ENCODE assay signal across 30 mouse cellular contexts in the genomic region with DNA sequence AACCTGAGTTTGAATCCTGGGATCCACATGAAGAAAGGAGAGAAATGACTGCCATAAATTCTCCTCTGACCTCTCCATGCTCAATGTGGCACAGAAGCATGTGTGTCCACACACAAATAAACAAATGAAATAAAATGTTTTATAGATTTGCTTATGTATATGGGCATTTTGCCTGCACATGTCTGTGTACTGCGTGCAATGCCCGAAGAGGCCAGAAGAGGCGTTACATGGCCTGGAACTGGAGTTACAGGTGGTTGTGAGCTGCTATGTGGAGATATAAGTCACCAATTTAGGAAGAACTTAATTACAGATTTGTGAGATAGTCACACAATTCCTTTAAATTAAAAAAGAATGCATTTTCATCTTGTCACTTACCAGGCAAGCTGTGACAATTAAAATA. TPM values are rescaled to one million over a fixed set of nuclear protein-coding genes. Genes with fewer than 3 reads are reported as not detected.
A peak's percentile ranks its signal among the peaks of the same experiment; 100 is the strongest.
DNase-seq lines count a peak whose midpoint lies in the region; ATAC-seq and TF ChIP-seq lines count a peak whose summit lies in the region.
"Had no signal": no experiment of that assay in that cellular context is flagged by ENCODE, and none has a peak within 500 bp of the region (broad histone marks: within the 10 kb centered on the region; RNA-seq: fewer than 3 reads in every experiment).

No protein-coding gene starts in this region.

- no peak for TF ChIP-seq EP300 in liver, embryonic 14.5 days (IDR thresholded peaks at IDR 0.05; ENCODE audit: low read depth)
- no peak for TF ChIP-seq EP300 in ES-Bruce4 (IDR thresholded peaks at IDR 0.05; ENCODE audit: insufficient read depth, low read depth, low read length)

- ATAC-seq in liver, embryonic 14.5 days (ENCODE audit: insufficient read depth), result no peak
- no peak for ATAC-seq in liver, embryonic 12.5 days
- ATAC-seq: forebrain, embryonic 15.5 days; intestine, embryonic 16.5 days; lung, postnatal 0 days; midbrain, embryonic 16.5 days had no signal

- no peak overlapping the region for H3K27ac ChIP-seq in liver, embryonic 14.5 days
- H3K27ac ChIP-seq in liver, embryonic 12.5 days, result no peak overlapping the region
- no peak overlapping the region for H3K27ac ChIP-seq in ES-Bruce4 (ENCODE audit: insufficient read depth, low read length)
- no peak overlapping the region for H3K27ac ChIP-seq in cerebellum, adult 2 months (ENCODE audit: insufficient read depth, low read length)
- H3K27ac ChIP-seq: embryonic facial prominence, embryonic 12.5 days; forebrain, embryonic 15.5 days; heart, embryonic 13.5 days; hindbrain, embryonic 15.5 days; kidney, postnatal 0 days; limb, embryonic 10.5 days; limb, embryonic 15.5 days; macrophage; neural tube, embryonic 13.5 days had no signal

- H3K9me3 ChIP-seq in liver, embryonic 14.5 days (ENCODE audit: control insufficient read depth, low read length), result no peaks in the 10 kb centered on the region
- no peaks in the 10 kb centered on the region for H3K9me3 ChIP-seq in liver, embryonic 12.5 days (replicated peaks)
- no peaks in the 10 kb centered on the region for H3K9me3 ChIP-seq in ES-Bruce4 (replicated peaks; ENCODE audit: control insufficient read depth, insufficient read depth, low read length, poor library complexity, severe bottlenecking)
- H3K9me3 ChIP-seq: embryonic facial prominence, embryonic 12.5 days; forebrain, embryonic 15.5 days; heart, embryonic 13.5 days; hindbrain, embryonic 15.5 days; limb, embryonic 15.5 days; neural tube, embryonic 13.5 days had no signal

- TF ChIP-seq CTCF in liver, embryonic 14.5 days (IDR thresholded peaks at IDR 0.05; ENCODE audit: low read depth), result peak; percentile 27; the same call in 1 of the 2 replicates
- peak; percentile 22 for TF ChIP-seq CTCF in ES-Bruce4 (IDR thresholded peaks at IDR 0.05; ENCODE audit: low read depth, low read length)
- TF ChIP-seq CTCF in cerebellum, adult 2 months (IDR thresholded peaks at IDR 0.05; ENCODE audit: borderline replicate concordance, insufficient read depth, low read depth, low read length), result no peak

- H3K4me2 ChIP-seq in liver, embryonic 14.5 days (ENCODE audit: low read depth), result no peak overlapping the region
- no peak overlapping the region for H3K4me2 ChIP-seq in liver, embryonic 12.5 days
- H3K4me2 ChIP-seq: embryonic facial prominence, embryonic 12.5 days; forebrain, embryonic 15.5 days; heart, embryonic 13.5 days; hindbrain, embryonic 15.5 days; limb, embryonic 15.5 days; neural tube, embryonic 13.5 days had no signal

- no peak for TF ChIP-seq POLR2A in ES-Bruce4 (IDR thresholded peaks at IDR 0.05; ENCODE audit: insufficient read depth, low read length)
- TF ChIP-seq POLR2A in cerebellum, adult 2 months (IDR thresholded peaks at IDR 0.05; ENCODE audit: borderline replicate concordance, insufficient read depth, low read length), result no peak

- no peak overlapping the region for H3K4me3 ChIP-seq in liver, embryonic 14.5 days (ENCODE audit: insufficient read depth in 1 of 2, low read depth in 2 of 2, low read length in 2 of 2)
- H3K4me3 ChIP-seq in liver, embryonic 12.5 days, result no peak overlapping the region
- no peak overlapping the region for H3K4me3 ChIP-seq in ES-Bruce4 (ENCODE audit: low read depth, low read length)
- no peak overlapping the region for H3K4me3 ChIP-seq in cerebellum, adult 2 months (replicated peaks; ENCODE audit: insufficient read depth, low read depth, low read length)
- H3K4me3 ChIP-seq: embryonic facial prominence, embryonic 12.5 days; forebrain, embryonic 15.5 days; heart, embryonic 13.5 days; hindbrain, embryonic 15.5 days; limb, embryonic 10.5 days; limb, embryonic 15.5 days; myocyte; neural tube, embryonic 13.5 days had no signal

- H3K4me1 ChIP-seq in liver, embryonic 14.5 days (replicated peaks; ENCODE audit: control insufficient read depth in 2 of 2, insufficient read depth in 2 of 2, low read length in 1 of 2), result peaks cover 6 to 21% of the 10 kb centered on the region in 2 experiments
- H3K4me1 ChIP-seq in liver, embryonic 12.5 days, result peaks cover 33% of the 10 kb centered on the region
- no peaks in the 10 kb centered on the region for H3K4me1 ChIP-seq in ES-Bruce4 (ENCODE audit: control insufficient read depth, insufficient read depth, low read length)
- H3K4me1 ChIP-seq in cerebellum, adult 2 months (ENCODE audit: control insufficient read depth, insufficient read depth, low read length), result peaks cover 2% of the 10 kb centered on the region; the same call in 1 of the 2 replicates

- WGBS in liver, embryonic 14.5 days (ENCODE audit: insufficient replicate concordance), result 76% methylated on average over 3 of the region's 3 CpGs
- WGBS in liver, embryonic 12.5 days (ENCODE audit: insufficient replicate concordance), result 80% methylated on average over 3 of the region's 3 CpGs
- WGBS in cerebellum, adult 2 months, result 84% methylated on average over 3 of the region's 3 CpGs

- no peak overlapping the region for H3K9ac ChIP-seq in liver, embryonic 14.5 days (replicated peaks)
- no peak overlapping the region for H3K9ac ChIP-seq in liver, embryonic 12.5 days
- H3K9ac ChIP-seq in ES-Bruce4 (ENCODE audit: low read depth, poor library complexity, severe bottlenecking), result no peak overlapping the region
- H3K9ac ChIP-seq: embryonic facial prominence, embryonic 12.5 days; forebrain, embryonic 15.5 days; heart, embryonic 13.5 days; hindbrain, embryonic 15.5 days; limb, embryonic 15.5 days; neural tube, embryonic 13.5 days had no signal

- DNase-seq in liver, embryonic 14.5 days (ENCODE audit: low read depth in 3 of 3, low spot score in 3 of 3), result no peak
- DNase-seq in A20 (ENCODE audit: low read depth, low spot score) (peak; percentile 19), ZHBTc4 (ENCODE audit: low read depth, low spot score) (peak; percentile 55)
- no peak for DNase-seq in cerebellum, adult 2 months
- DNase-seq in heart, adult 11 months, result no peak
- DNase-seq: adrenal gland, adult 8-10 months; B cell, adult 2 months; cerebellum, adult 8-10 months; embryo, embryonic 11 days; heart, postnatal 10 days; kidney, adult 8-10 months; kidney, postnatal 4 days; thymus, postnatal 14 days had no signal

- no peaks in the 10 kb centered on the region; the same call in 1 of the 2 replicates for H3K27me3 ChIP-seq in liver, embryonic 14.5 days (ENCODE audit: control insufficient read depth, insufficient read depth, low read length)
- H3K27me3 ChIP-seq in liver, embryonic 12.5 days (replicated peaks), result peaks cover 7% of the 10 kb centered on the region
- no peaks in the 10 kb centered on the region for H3K27me3 ChIP-seq in ES-Bruce4 (ENCODE audit: control insufficient read depth, insufficient read depth, low read length, poor library complexity, severe bottlenecking)
- H3K27me3 ChIP-seq in cerebellum, adult 2 months (ENCODE audit: control insufficient read depth, insufficient read depth, low read length), result no peaks in the 10 kb centered on the region
- H3K27me3 ChIP-seq: forebrain, embryonic 15.5 days; hindbrain, embryonic 15.5 days; limb, embryonic 15.5 days; neural tube, embryonic 13.5 days had no signal

- H3K36me3 ChIP-seq in liver, embryonic 14.5 days (replicated peaks; ENCODE audit: control insufficient read depth, insufficient read depth, low read depth), result no peaks in the 10 kb centered on the region
- H3K36me3 ChIP-seq in liver, embryonic 12.5 days, result peaks cover 10% of the 10 kb centered on the region
- peaks cover 6% of the 10 kb centered on the region; the same call in 1 of the 2 replicates for H3K36me3 ChIP-seq in ES-Bruce4 (ENCODE audit: control insufficient read depth, insufficient read depth, low read length, poor library complexity, severe bottlenecking)
- H3K36me3 ChIP-seq: forebrain, embryonic 15.5 days; hindbrain, embryonic 15.5 days; limb, embryonic 15.5 days; neural tube, embryonic 13.5 days had no signal

RNA-seq across cellular contexts. Expression of gene Pigyl, which starts 2.8 kb away (rescaled TPM):
- polyA plus RNA-seq in liver, embryonic 14.5 days (2012; rRNA removed), result 17.5 and 26.4 TPM in 2 replicates
- 41.5 and 42.1 TPM in 2 replicates for polyA plus RNA-seq in liver, embryonic 14.5 days (2014; fragmentation: Nextera tagmentation; extraction: Ambion mirVana)
- 41.1 and 46.3 TPM in 2 replicates for polyA plus RNA-seq in liver, embryonic 12.5 days (2016; fragmentation: Nextera tagmentation; extraction: Ambion mirVana)
- polyA plus RNA-seq in ES-Bruce4 (2011; ENCODE audit: insufficient read depth, insufficient read length, low read depth, missing spikeins), result 83.8 and 86.5 TPM in 2 replicates
- polyA plus RNA-seq in cerebellum, adult 2 months (2012; rRNA removed), result 115 and 150 TPM in 2 replicates

RNA-seq across cellular contexts. Expression of gene Acp5, which starts 18.3 kb away (rescaled TPM):
- 181 and 203 TPM in 2 replicates for polyA plus RNA-seq in liver, embryonic 14.5 days (2012; rRNA removed)
- polyA plus RNA-seq in liver, embryonic 14.5 days (2014; fragmentation: Nextera tagmentation; extraction: Ambion mirVana), result 195 and 196 TPM in 2 replicates
- polyA plus RNA-seq in liver, embryonic 12.5 days (2016; fragmentation: Nextera tagmentation; extraction: Ambion mirVana), result 176 and 179 TPM in 2 replicates
- polyA plus RNA-seq in ES-Bruce4 (2011; ENCODE audit: insufficient read depth, insufficient read length, low read depth, missing spikeins), result 6.1 and 7.6 TPM in 2 replicates
- 0.25 and 0.28 TPM in 2 replicates for polyA plus RNA-seq in cerebellum, adult 2 months (2012; rRNA removed)

RNA-seq across cellular contexts. Expression of gene Zfp872, which starts 34.1 kb away (rescaled TPM):
- polyA plus RNA-seq in liver, embryonic 14.5 days (2012; rRNA removed), result not detected in 2 replicates
- polyA plus RNA-seq in liver, embryonic 14.5 days (2014; fragmentation: Nextera tagmentation; extraction: Ambion mirVana), result not detected in 2 replicates
- 0.07 and 0.14 TPM in 2 replicates for polyA plus RNA-seq in liver, embryonic 12.5 days (2016; fragmentation: Nextera tagmentation; extraction: Ambion mirVana)
- polyA plus RNA-seq in ES-Bruce4 (2011; ENCODE audit: insufficient read depth, insufficient read length, low read depth, missing spikeins), result 1.2 and 1.4 TPM in 2 replicates
- 0.07 and 0.13 TPM in 2 replicates for polyA plus RNA-seq in cerebellum, adult 2 months (2012; rRNA removed)
- polyA plus RNA-seq: G1E; macrophage; myocyte; small intestine, adult 2 months had no signal

RNA-seq across cellular contexts. Expression of gene Elof1, which starts 36.8 kb away (rescaled TPM):
- 59.5 and 72.5 TPM in 2 replicates for polyA plus RNA-seq in liver, embryonic 14.5 days (2012; rRNA removed)
- 98.2 and 102 TPM in 2 replicates for polyA plus RNA-seq in liver, embryonic 14.5 days (2014; fragmentation: Nextera tagmentation; extraction: Ambion mirVana)
- polyA plus RNA-seq in liver, embryonic 12.5 days (2016; fragmentation: Nextera tagmentation; extraction: Ambion mirVana), result 103 and 113 TPM in 2 replicates
- 48.4 and 49.8 TPM in 2 replicates for polyA plus RNA-seq in ES-Bruce4 (2011; ENCODE audit: insufficient read depth, insufficient read length, low read depth, missing spikeins)
- polyA plus RNA-seq in cerebellum, adult 2 months (2012; rRNA removed), result 125 and 130 TPM in 2 replicates

RNA-seq across cellular contexts. Expression of gene Cnn1, which starts 54.8 kb away (rescaled TPM):
- polyA plus RNA-seq in liver, embryonic 14.5 days (2012; rRNA removed), result 0.17 and 0.91 TPM in 2 replicates
- polyA plus RNA-seq in liver, embryonic 14.5 days (2014; fragmentation: Nextera tagmentation; extraction: Ambion mirVana), result 0.09 and 0.44 TPM in 2 replicates
- 0.80 and 0.81 TPM in 2 replicates for polyA plus RNA-seq in liver, embryonic 12.5 days (2016; fragmentation: Nextera tagmentation; extraction: Ambion mirVana)
- polyA plus RNA-seq in ES-Bruce4 (2011; ENCODE audit: insufficient read depth, insufficient read length, low read depth, missing spikeins), result 7.8 and 10.1 TPM in 2 replicates
- polyA plus RNA-seq in cerebellum, adult 2 months (2012; rRNA removed), result 1.6 and 1.8 TPM in 2 replicates
- polyA plus RNA-seq: G1E, macrophage had no signal

Comparison
In these comparisons a context has a peak if more than half of its experiments do, and no peak if none do; other contexts are left out.
1. DNase-seq: peak in A20 (single experiment) and ZHBTc4 (single experiment); none in liver, embryonic 14.5 days (0 of 3), cerebellum, adult 2 months (0 of 2) and heart, adult 11 months (single experiment).
2. RNA of gene Acp5, which starts 18.3 kb away (polyA plus RNA-seq): 181 to 203 TPM in liver, embryonic 14.5 days and 176 to 179 TPM in liver, embryonic 12.5 days; 6.1 to 7.6 TPM in ES-Bruce4 and 0.25 to 0.28 TPM in cerebellum, adult 2 months; every median in the first group is over 10 times any median in the second.